ENCODE assay signal across 14 mouse cellular contexts in genomic region chr11:121743915-121744628, GRCm38 (mm10). TPM values are rescaled to one million over a fixed set of nuclear protein-coding genes. Genes with fewer than 3 reads are reported as not detected.
DNase-seq lines count a peak whose midpoint lies in the region; ATAC-seq and TF ChIP-seq lines count a peak whose summit lies in the region.
"Had no signal": no experiment of that assay in that cellular context is flagged by ENCODE, and none has a peak within 500 bp of the region (broad histone marks: within the 10 kb centered on the region; RNA-seq: fewer than 3 reads in every experiment).

No protein-coding gene starts in this region.

- H3K27me3 ChIP-seq in heart, adult 2 months (ENCODE audit: control insufficient read depth, insufficient read depth, low read length): no peaks in the 10 kb centered on the region
- H3K27me3 ChIP-seq in midbrain, postnatal 0 days (ENCODE audit: insufficient read depth, low read length): no peaks in the 10 kb centered on the region
- no peaks in the 10 kb centered on the region for H3K27me3 ChIP-seq in midbrain, embryonic 16.5 days (ENCODE audit: control insufficient read depth, insufficient read depth, low read depth, low read length)
- H3K27me3 ChIP-seq: heart, embryonic 13.5 days; hindbrain, embryonic 15.5 days; midbrain, embryonic 13.5 days had no signal

- no peak for TF ChIP-seq EP300 in heart, adult 2 months (IDR thresholded peaks at IDR 0.05; ENCODE audit: insufficient read depth, low read depth, low read length)

- ATAC-seq in midbrain, postnatal 0 days (ENCODE audit: low FRiP score): no peak
- ATAC-seq in midbrain, embryonic 16.5 days: no peak
- peak; percentile 46 for ATAC-seq in common myeloid progenitor, adult 5-6 weeks (replicated peaks; ENCODE audit: low read depth, poor library complexity, severe bottlenecking)
- ATAC-seq in neutrophil, adult 5-6 weeks (ENCODE audit: extremely low read depth, insufficient number of reproducible peaks, low FRiP score, poor library complexity, severe bottlenecking): 0 out of 2 replicates have a peak, but pooled peaks have one; percentile 20
- ATAC-seq: midbrain, embryonic 13.5 days had no signal

- H3K36me3 ChIP-seq in heart, adult 2 months (ENCODE audit: control insufficient read depth, insufficient read depth, low read length): no peaks in the 10 kb centered on the region
- H3K36me3 ChIP-seq in midbrain, postnatal 0 days (ENCODE audit: insufficient read depth, low read length): no peaks in the 10 kb centered on the region
- H3K36me3 ChIP-seq in midbrain, embryonic 16.5 days (ENCODE audit: control insufficient read depth, insufficient read depth, low read length): no peaks in the 10 kb centered on the region
- H3K36me3 ChIP-seq: heart, embryonic 13.5 days; hindbrain, embryonic 15.5 days; midbrain, embryonic 13.5 days had no signal

- peak in 1 of 2 experiments; percentile 19 for DNase-seq in heart, adult 2 months
- DNase-seq in heart, postnatal 4 days: no peak
- DNase-seq in midbrain, postnatal 0 days (ENCODE audit: low spot score): no peak
- no peak for DNase-seq in layer of hippocampus, postnatal 10 days (ENCODE audit: low spot score in 2 of 2)
- DNase-seq in layer of hippocampus, postnatal 36 days: no peak
- DNase-seq: kidney, postnatal 4 days; thymus, postnatal 4 days had no signal

- H3K4me1 ChIP-seq in heart, adult 2 months (ENCODE audit: control insufficient read depth, insufficient read depth, low read length): peaks cover 4% of the 10 kb centered on the region
- no peaks in the 10 kb centered on the region for H3K4me1 ChIP-seq in midbrain, postnatal 0 days (ENCODE audit: insufficient read depth, low read length)
- no peaks in the 10 kb centered on the region for H3K4me1 ChIP-seq in midbrain, embryonic 16.5 days (ENCODE audit: control insufficient read depth, insufficient read depth, low read length)
- H3K4me1 ChIP-seq: hindbrain, embryonic 15.5 days; midbrain, embryonic 13.5 days had no signal

- no peak for TF ChIP-seq POLR2A in heart, adult 2 months (IDR thresholded peaks at IDR 0.05; ENCODE audit: insufficient read depth, low read depth, low read length)

- H3K4me2 ChIP-seq in midbrain, postnatal 0 days (ENCODE audit: low read depth, low read length, poor library complexity, severe bottlenecking): no peak overlapping the region
- no peak overlapping the region for H3K4me2 ChIP-seq in midbrain, embryonic 16.5 days (ENCODE audit: low read length)
- H3K4me2 ChIP-seq: heart, embryonic 13.5 days; hindbrain, embryonic 15.5 days; midbrain, embryonic 13.5 days had no signal

- intact Hi-C loops in heart, adult 2 months (cut with DNase I): loop anchor here (5.0 kb wide), 1 partner anchor 87 kb away; no protein-coding TSS in a partner anchor

- no peak overlapping the region for H3K27ac ChIP-seq in heart, adult 2 months
- no peak overlapping the region for H3K27ac ChIP-seq in midbrain, postnatal 0 days (ENCODE audit: low read depth, low read length)
- H3K27ac ChIP-seq in midbrain, embryonic 16.5 days (ENCODE audit: low read length): no peak overlapping the region
- H3K27ac ChIP-seq: heart, embryonic 13.5 days; hindbrain, embryonic 15.5 days; liver, embryonic 14.5 days; midbrain, embryonic 13.5 days had no signal

- H3K9ac ChIP-seq in heart, adult 2 months (ENCODE audit: low read depth, low read length): no peak overlapping the region
- no peak overlapping the region for H3K9ac ChIP-seq in midbrain, postnatal 0 days (replicated peaks; ENCODE audit: low read length, poor library complexity, severe bottlenecking)
- H3K9ac ChIP-seq in midbrain, embryonic 16.5 days (ENCODE audit: low read depth, low read length): no peak overlapping the region
- H3K9ac ChIP-seq: heart, embryonic 13.5 days; hindbrain, embryonic 15.5 days; liver, embryonic 14.5 days; midbrain, embryonic 13.5 days had no signal

- no peak overlapping the region for H3K4me3 ChIP-seq in heart, adult 2 months
- H3K4me3 ChIP-seq in midbrain, postnatal 0 days (ENCODE audit: low read depth, low read length): no peak overlapping the region
- no peak overlapping the region for H3K4me3 ChIP-seq in midbrain, embryonic 16.5 days (ENCODE audit: low read depth, low read length)
- H3K4me3 ChIP-seq: heart, embryonic 13.5 days; hindbrain, embryonic 15.5 days; midbrain, embryonic 13.5 days had no signal

- H3K79me2 ChIP-seq in heart, adult 2 months (replicated peaks; ENCODE audit: control insufficient read depth, insufficient read depth, low read length): no peaks in the 10 kb centered on the region

- no peaks in the 10 kb centered on the region for H3K9me3 ChIP-seq in midbrain, postnatal 0 days (ENCODE audit: low read length)
- no peaks in the 10 kb centered on the region for H3K9me3 ChIP-seq in midbrain, embryonic 16.5 days (replicated peaks; ENCODE audit: control insufficient read depth, low read length, poor library complexity, severe bottlenecking)
- H3K9me3 ChIP-seq: heart, embryonic 13.5 days; hindbrain, embryonic 15.5 days; midbrain, embryonic 13.5 days had no signal

- peak; percentile 48 for TF ChIP-seq CTCF in heart, adult 2 months (IDR thresholded peaks at IDR 0.05)
- TF ChIP-seq CTCF in midbrain, postnatal 0 days (IDR thresholded peaks at IDR 0.05): peak; percentile 27; the same call in 1 of the 2 replicates

RNA-seq across cellular contexts. Expression of gene Metrnl, which starts 42.7 kb away (rescaled TPM):
- total RNA-seq in heart, adult 2 months (2021): 10 to 100 TPM; 18.0 to 21.2 TPM
- polyA plus RNA-seq in heart, adult 2 months (2012; rRNA removed): 20.4 and 27.1 TPM in 2 replicates
- 10 to 100 TPM; 15.4 to 17.3 TPM for total RNA-seq in heart, postnatal 4 days (2021)
- total RNA-seq in midbrain, postnatal 0 days (2014; rRNA removed): 10.2 and 15.8 TPM in 2 replicates
- 12.5 and 15.4 TPM in 2 replicates for polyA plus RNA-seq in midbrain, postnatal 0 days (2015; fragmentation: Nextera tagmentation; extraction: Ambion mirVana)
- polyA plus RNA-seq in midbrain, embryonic 16.5 days (2015; fragmentation: Nextera tagmentation; extraction: Ambion mirVana): 12.7 TPM in 2 replicates
- 2.4 TPM in 1 of 2 replicates, not detected in the other for total RNA-seq in common myeloid progenitor, adult 5-6 weeks (2017)
- 62.1 and 76.2 TPM in 2 replicates for total RNA-seq in neutrophil, adult 5-6 weeks (2017)
- 10 to 100 TPM; 13.1 to 14.3 TPM for total RNA-seq in layer of hippocampus, postnatal 10 days (2021)
- total RNA-seq in layer of hippocampus, postnatal 36 days (2021): 10 to 100 TPM in 1 of 2 experiments, 1 to 10 TPM in 1; 9.2 to 10.2 TPM

Comparison
In these comparisons a context has a peak if more than half of its experiments do, and no peak if none do; other contexts are left out.
1. ATAC-seq: peak in common myeloid progenitor, adult 5-6 weeks (single experiment) and neutrophil, adult 5-6 weeks (single experiment); none in midbrain, postnatal 0 days (single experiment) and midbrain, embryonic 16.5 days (single experiment).